Mouse (Mus musculus): Measurements from ENCODE around the gene Ripor3. TPM values are rescaled to one million over a fixed set of nuclear protein-coding genes. Genes with fewer than 3 reads are reported as not detected.

Gene Ripor3
- polyA plus RNA-seq, 1 experiment from 2014 or later, result 1.1 TPM

DNA sequence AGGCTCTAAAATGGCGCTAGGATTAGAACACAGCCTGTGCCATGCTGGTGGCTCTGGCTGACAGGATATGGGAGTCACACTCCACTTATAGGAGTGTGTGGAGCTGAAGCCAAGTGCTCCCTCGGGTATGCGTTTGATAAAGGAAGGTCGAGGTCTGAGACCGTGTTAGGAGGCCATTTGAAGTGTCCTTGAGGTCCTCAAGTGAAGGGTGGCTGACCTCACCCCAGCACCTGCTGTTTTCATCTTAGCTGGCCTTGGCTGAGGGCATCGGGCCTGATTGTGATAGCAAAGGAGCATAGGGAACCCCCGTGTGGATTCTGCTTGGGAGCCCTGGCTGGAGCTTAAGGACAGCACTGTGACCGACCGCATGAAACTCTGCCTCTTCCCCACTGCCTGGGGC is 46.1 kb downstream of the Ripor3 start:
- H3K9ac ChIP-seq (replicated peaks; ENCODE audit: low read depth), result no peak overlapping the region
- H3K36me3 ChIP-seq (ENCODE audit: insufficient read depth, low read length), result peaks cover 19% of the 10 kb centered on the region
- peaks cover 24% of the 10 kb centered on the region; the same call in 1 of the 2 replicates for H3K4me1 ChIP-seq (ENCODE audit: insufficient read depth, low read depth, low read length)
- DNase-seq (ENCODE audit: low spot score) (peak; percentile 91), ATAC-seq (peak; percentile 93)
- H3K4me3 ChIP-seq (ENCODE audit: low read depth, low read length), result no peak overlapping the region
- H3K27ac ChIP-seq (ENCODE audit: low read length), result peak overlapping the region; percentile 70
- TF ChIP-seq EP300 (IDR thresholded peaks at IDR 0.05) (peak; percentile 91), CTCF (IDR thresholded peaks at IDR 0.05) (no peak)
- H3K27me3 ChIP-seq (replicated peaks; ENCODE audit: insufficient read depth, low read length), result no peaks in the 10 kb centered on the region
- WGBS, result 66% methylated on average over 9 of the region's 9 CpGs
- H3K9me3 ChIP-seq (ENCODE audit: low read length), result no peaks in the 10 kb centered on the region
- H3K4me2 ChIP-seq (replicated peaks; ENCODE audit: low read depth, low read length), result no peak overlapping the region

DNA sequence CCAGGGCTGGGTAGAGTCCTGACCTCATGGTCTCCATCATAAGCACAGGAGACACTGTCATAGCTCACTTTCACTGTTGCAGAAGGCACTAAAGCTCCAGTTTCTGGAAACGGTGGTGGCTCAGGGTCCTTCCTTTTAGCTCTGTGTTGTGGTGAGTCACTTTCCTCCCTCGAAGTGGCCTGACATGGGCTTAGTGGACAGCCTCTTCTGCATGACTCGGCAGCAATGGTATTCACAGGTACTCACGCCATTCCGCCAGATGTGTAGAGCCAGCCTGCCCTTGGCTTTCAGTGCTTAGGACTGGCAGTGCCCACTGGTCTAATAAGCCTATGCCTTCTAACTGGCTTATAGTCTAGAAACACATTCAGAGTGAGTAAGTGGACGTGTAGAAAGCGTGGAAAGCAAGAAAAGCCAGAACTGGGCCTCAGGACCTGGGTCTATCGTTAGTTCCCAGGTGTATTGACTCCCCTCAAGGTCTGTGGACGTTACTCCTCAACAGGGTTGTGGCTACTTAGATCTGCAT is 46.6 kb downstream of the Ripor3 start:
- no peak overlapping the region for H3K4me3 ChIP-seq (ENCODE audit: low read depth, low read length)
- no peak overlapping the region for H3K4me2 ChIP-seq (replicated peaks; ENCODE audit: low read depth, low read length)
- H3K4me1 ChIP-seq (ENCODE audit: insufficient read depth, low read depth, low read length), result peaks cover 29% of the 10 kb centered on the region; the same call in 1 of the 2 replicates
- WGBS, result 65% methylated on average over 9 of the region's 9 CpGs
- peaks cover 19% of the 10 kb centered on the region; the same call in 1 of the 2 replicates for H3K36me3 ChIP-seq (ENCODE audit: insufficient read depth, low read length)
- TF ChIP-seq EP300 (IDR thresholded peaks at IDR 0.05), result no peak
- no peak for TF ChIP-seq CTCF (IDR thresholded peaks at IDR 0.05)
- peak; percentile 66 for ATAC-seq
- no peak overlapping the region for H3K9ac ChIP-seq (replicated peaks; ENCODE audit: low read depth)
- DNase-seq (ENCODE audit: low spot score), result peak; percentile 52
- no peaks in the 10 kb centered on the region for H3K9me3 ChIP-seq (ENCODE audit: low read length)
- H3K27ac ChIP-seq (ENCODE audit: low read length), result peak overlapping the region; percentile 70
- H3K27me3 ChIP-seq (replicated peaks; ENCODE audit: insufficient read depth, low read length), result no peaks in the 10 kb centered on the region

DNA sequence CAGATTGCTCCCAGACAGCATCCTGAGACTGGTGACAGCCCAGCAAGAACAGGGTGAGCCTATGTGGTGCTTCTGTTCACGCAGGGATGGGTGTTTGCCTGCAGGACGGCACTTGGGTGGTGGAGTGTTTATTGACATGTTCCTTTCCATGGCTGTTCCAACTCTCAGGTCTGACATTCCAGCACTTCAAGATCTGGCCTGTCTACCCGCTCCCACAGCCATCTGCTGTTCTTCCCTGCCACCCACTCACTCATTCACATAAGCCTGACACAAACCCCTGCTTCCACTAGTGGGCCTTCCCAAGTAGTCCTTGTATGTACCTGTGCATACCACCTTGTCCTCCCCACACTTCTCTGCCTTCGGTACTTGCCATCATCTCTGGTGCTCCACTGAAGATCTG is 47.2 kb downstream of the Ripor3 start:
- H3K4me2 ChIP-seq (replicated peaks; ENCODE audit: low read depth, low read length), result no peak overlapping the region
- peaks cover 14% of the 10 kb centered on the region; the same call in 1 of the 2 replicates for H3K36me3 ChIP-seq (ENCODE audit: insufficient read depth, low read length)
- DNase-seq (ENCODE audit: low spot score) (peak; percentile 49), ATAC-seq (peak; percentile 27)
- H3K27me3 ChIP-seq (replicated peaks; ENCODE audit: insufficient read depth, low read length), result no peaks in the 10 kb centered on the region
- H3K4me1 ChIP-seq (ENCODE audit: insufficient read depth, low read depth, low read length), result peaks cover 36% of the 10 kb centered on the region; the same call in 1 of the 2 replicates
- TF ChIP-seq CTCF (IDR thresholded peaks at IDR 0.05), result no peak
- no peak for TF ChIP-seq EP300 (IDR thresholded peaks at IDR 0.05)
- H3K4me3 ChIP-seq (ENCODE audit: low read depth, low read length), result no peak overlapping the region
- H3K27ac ChIP-seq (ENCODE audit: low read length), result 0 out of 2 replicates have a peak overlapping the region, but pooled peaks have one; percentile 70
- H3K9ac ChIP-seq (replicated peaks; ENCODE audit: low read depth), result no peak overlapping the region
- 33% methylated on average over 4 of the region's 4 CpGs for WGBS
- no peaks in the 10 kb centered on the region for H3K9me3 ChIP-seq (ENCODE audit: low read length)

GRCm38 (mm10) chr2:167962347-167962746 is 48.1 kb downstream of the Ripor3 start:
- 73% methylated on average over 6 of the region's 6 CpGs for WGBS
- no peak overlapping the region for H3K9ac ChIP-seq (replicated peaks; ENCODE audit: low read depth)
- H3K4me1 ChIP-seq (ENCODE audit: insufficient read depth, low read depth, low read length), result peaks cover 40% of the 10 kb centered on the region; the same call in 1 of the 2 replicates
- 0 out of 2 replicates have a peak, but pooled peaks cover 6% of the 10 kb centered on the region for H3K36me3 ChIP-seq (ENCODE audit: insufficient read depth, low read length)
- no peak overlapping the region for H3K4me2 ChIP-seq (replicated peaks; ENCODE audit: low read depth, low read length)
- 0 out of 2 replicates have a peak overlapping the region, but pooled peaks have one; percentile 29 for H3K27ac ChIP-seq (ENCODE audit: low read length)
- ATAC-seq, result no peak
- no peak for DNase-seq (ENCODE audit: low spot score)
- TF ChIP-seq CTCF (IDR thresholded peaks at IDR 0.05), result no peak
- no peak for TF ChIP-seq EP300 (IDR thresholded peaks at IDR 0.05)
- no peak overlapping the region for H3K4me3 ChIP-seq (ENCODE audit: low read depth, low read length)
- H3K27me3 ChIP-seq (replicated peaks; ENCODE audit: insufficient read depth, low read length), result no peaks in the 10 kb centered on the region
- H3K9me3 ChIP-seq (ENCODE audit: low read length), result no peaks in the 10 kb centered on the region

DNA sequence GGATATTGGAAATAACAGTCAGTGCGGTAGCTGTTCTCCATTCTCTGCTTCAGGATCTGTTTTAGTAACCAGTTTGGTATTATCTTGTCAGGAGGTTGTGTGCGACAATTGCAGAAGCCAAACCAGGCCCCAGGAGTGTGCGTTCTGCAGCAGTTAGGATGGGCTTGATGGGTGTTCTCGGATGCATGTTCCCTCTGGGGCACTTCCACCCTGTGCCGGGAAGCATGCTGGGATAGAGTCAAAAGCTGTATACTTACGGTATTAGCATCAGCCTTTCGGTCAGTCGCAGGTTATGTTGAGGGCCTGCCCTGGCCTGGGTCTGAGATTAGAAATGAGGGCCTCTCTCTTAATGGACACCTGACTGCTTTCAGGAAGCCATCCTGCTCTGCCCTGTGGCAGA is 49.8 kb downstream of the Ripor3 start:
- H3K9ac ChIP-seq (replicated peaks; ENCODE audit: low read depth), result no peak overlapping the region
- TF ChIP-seq EP300 (IDR thresholded peaks at IDR 0.05) (no peak), CTCF (IDR thresholded peaks at IDR 0.05) (no peak)
- no peak overlapping the region for H3K27ac ChIP-seq (ENCODE audit: low read length)
- 0 out of 2 replicates have a peak, but pooled peaks cover 5% of the 10 kb centered on the region for H3K36me3 ChIP-seq (ENCODE audit: insufficient read depth, low read length)
- H3K27me3 ChIP-seq (replicated peaks; ENCODE audit: insufficient read depth, low read length), result no peaks in the 10 kb centered on the region
- H3K9me3 ChIP-seq (ENCODE audit: low read length), result no peaks in the 10 kb centered on the region
- peaks cover 40% of the 10 kb centered on the region; the same call in 1 of the 2 replicates for H3K4me1 ChIP-seq (ENCODE audit: insufficient read depth, low read depth, low read length)
- no peak overlapping the region for H3K4me2 ChIP-seq (replicated peaks; ENCODE audit: low read depth, low read length)
- WGBS, result 88% methylated on average over 8 of the region's 8 CpGs
- DNase-seq (ENCODE audit: low spot score) (no peak), ATAC-seq (no peak)
- no peak overlapping the region for H3K4me3 ChIP-seq (ENCODE audit: low read depth, low read length)

GRCm38 (mm10) chr2:167959996-167960395 is 50.4 kb downstream of the Ripor3 start:
- ATAC-seq, result no peak
- no peak overlapping the region for H3K9ac ChIP-seq (replicated peaks; ENCODE audit: low read depth)
- 44% methylated on average over 7 of the region's 7 CpGs for WGBS
- no peak overlapping the region for H3K4me2 ChIP-seq (replicated peaks; ENCODE audit: low read depth, low read length)
- H3K4me3 ChIP-seq (ENCODE audit: low read depth, low read length), result no peak overlapping the region
- peaks cover 40% of the 10 kb centered on the region; the same call in 1 of the 2 replicates for H3K4me1 ChIP-seq (ENCODE audit: insufficient read depth, low read depth, low read length)
- no peak for DNase-seq (ENCODE audit: low spot score)
- no peak for TF ChIP-seq CTCF (IDR thresholded peaks at IDR 0.05)
- no peaks in the 10 kb centered on the region for H3K27me3 ChIP-seq (replicated peaks; ENCODE audit: insufficient read depth, low read length)
- H3K36me3 ChIP-seq (ENCODE audit: insufficient read depth, low read length), result no peaks in the 10 kb centered on the region
- H3K27ac ChIP-seq (ENCODE audit: low read length), result no peak overlapping the region
- H3K9me3 ChIP-seq (ENCODE audit: low read length), result no peaks in the 10 kb centered on the region

Measured in lung, postnatal 0 days (tissue).